Mouse (Mus musculus) ES-CJ7 (cell line): ENCODE measurements at regions not wholly inside any gene's neighbourhood (a gene's known extent, or its start where the extent isn't known, plus 50 kb on each side); places are given as distances from the start of the nearest gene placed in this dataset.

Source experiments
- DNase-seq: peaks from one replicate; pipeline ENCODE4 v3.0.0; 2011; ENCODE audit warnings: low read depth, low spot score

- peak; percentile 58 for DNase-seq
Observed at GRCm38 (mm10) chr10:9174997-9175396, 289.1 kb upstream of the Sash1 start.

DNA sequence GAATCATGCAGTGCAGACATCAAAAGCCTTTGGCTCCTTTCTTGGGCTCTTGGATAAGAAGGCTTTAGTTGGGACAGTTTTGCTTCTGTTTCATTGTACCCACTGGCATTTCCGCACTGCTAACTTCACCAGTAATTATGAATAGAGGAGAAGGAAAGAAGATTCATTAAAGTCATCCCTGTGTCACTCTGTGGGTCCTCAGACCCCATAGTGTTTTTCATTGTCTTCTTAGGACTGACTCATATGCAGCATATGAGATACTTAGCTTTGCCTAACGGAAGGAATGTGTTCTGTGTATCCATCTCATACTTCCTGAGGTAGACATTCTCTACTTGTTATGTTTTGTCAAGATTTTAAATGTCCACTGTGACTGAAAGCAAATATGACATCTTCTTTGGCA is 287.6 kb upstream of the Sash1 start:
- no peak for DNase-seq

- no peak for DNase-seq
Observed at GRCm38 (mm10) chr10:9168725-9169124, 282.9 kb upstream of the Sash1 start.

DNA sequence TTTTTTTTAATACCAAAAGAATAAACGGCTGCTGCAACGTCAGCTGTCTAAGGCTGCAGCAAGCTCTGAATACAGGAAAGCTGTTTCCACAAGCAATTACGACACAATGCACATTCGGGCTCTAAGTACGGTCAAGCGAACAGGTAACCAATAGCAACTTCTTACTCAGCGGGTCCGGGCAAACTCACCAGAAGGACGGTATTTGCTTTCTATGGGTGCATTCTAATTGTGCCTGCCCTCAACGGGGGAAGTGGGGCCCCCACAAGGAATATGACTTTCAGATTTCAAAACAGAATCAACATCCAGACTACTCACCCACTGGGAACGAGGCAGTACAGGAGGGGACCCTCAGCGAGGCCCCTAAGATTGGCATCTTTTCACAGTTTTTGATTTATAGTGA is 280.1 kb upstream of the Sash1 start:
- DNase-seq = no peak

DNA sequence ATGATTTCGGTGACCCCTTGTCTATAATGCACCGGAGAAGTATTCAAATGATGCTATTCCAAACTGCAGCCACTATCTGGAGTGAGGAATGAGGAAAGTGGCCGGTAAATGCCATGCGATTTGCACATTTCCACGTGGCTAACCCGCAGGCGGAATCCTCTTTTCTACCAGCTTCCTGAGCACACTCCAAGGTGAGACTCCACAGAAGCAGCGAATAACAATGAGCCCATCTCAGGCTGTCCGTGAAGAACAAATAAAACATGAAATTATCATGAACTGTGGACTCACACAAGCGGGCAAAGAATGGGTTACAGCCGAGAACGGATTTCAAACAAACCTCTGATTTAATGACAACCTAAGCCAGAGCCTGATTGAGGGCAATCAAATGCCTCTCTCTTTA is 279.7 kb upstream of the Sash1 start:
- no peak for DNase-seq

DNA sequence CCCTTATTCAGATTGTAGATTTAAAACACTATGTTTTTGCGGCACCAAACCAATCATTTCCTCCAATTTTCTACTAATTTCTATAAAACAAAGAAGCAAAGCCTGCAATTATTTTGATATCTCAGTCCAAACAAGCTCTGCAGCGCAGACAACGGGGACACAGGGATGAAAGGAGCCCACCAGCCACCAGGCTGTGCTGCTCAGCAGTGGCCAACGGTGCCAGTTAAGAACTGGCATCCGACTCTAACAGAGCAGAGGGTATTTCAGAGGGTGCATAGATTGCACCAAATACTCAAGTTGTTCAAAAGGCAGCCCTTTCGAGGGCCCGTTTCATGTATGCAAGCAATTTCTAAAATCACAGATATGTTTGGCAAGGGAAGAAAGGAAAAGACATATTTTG is 278.5 kb upstream of the Sash1 start:
- no peak for DNase-seq

DNA sequence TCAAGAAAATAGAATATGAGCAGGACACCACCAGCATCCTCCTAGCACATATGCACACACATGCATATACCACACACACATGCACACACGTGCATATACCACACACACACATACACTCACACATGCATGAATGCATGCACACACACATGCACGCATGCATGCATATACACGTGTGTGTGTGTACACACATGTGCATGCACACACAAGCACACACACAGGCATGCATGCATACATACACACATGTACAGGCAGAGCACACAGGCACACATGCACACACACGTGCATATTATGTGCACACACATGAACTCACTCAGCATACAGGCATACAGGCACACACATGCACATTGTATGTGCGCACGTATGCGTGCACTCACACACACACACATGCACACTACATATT is 275.7 kb upstream of the Sash1 start:
- DNase-seq = no peak

DNA sequence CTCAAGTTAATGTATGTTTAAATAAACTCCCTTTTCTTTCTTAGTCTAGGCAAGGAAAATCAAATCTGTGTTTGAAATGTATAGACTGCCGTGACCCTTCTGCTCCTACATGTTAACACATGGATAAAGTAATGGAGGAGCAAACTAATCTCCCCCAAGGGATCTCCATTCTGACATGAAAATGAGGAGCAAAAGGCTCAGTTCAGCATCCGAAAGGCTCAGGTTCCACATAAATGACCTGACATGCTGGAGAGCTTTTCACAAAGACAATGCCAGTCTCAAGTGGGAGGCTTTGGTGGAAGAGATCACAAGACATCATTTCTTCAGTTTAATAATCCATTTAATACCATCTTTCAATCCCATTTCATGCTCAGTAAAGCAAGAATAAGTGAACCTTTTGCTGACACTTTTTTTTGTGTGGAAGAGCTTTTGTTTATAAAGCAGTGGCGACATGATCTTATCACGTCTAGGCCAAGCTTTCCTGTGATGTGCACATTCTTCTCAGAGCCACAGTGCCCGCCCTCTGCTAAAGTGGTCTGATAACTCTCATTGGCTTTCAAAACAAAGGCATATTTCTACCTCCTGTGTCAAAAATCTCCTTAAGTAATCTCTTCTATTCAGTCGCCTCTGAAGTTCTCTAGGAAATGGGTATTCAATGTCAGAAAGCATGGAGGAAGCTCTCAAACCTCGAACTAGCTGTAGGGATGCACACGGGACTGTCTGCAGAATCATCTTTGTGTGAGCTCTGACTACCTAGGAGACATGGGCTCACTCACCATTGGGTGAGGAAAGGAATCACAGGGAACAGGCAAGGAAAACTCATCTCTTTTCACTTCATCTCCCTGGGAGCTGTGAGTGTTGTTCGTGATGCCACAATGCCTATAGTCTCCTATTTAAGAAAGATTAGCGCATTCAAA is 271.7 kb upstream of the Sash1 start:
- DNase-seq = no peak

DNA sequence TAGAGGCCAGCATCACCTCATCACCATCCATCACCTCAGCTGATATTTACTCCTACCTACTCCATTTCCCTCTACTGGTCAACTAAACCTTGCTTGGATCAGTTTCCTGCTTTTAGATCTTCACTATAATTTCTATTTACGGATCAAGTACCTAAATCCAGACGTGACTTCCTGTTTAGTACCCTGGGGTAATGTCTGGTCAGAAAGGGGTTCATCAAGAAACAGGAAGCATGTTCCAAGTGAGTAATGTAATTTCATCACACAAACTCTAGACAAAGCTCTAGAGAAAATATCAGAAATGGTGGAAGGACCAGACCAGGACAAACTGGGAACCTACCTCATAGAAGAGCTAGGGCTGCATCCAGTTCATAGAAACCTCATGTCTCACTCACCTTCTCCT is 250.2 kb upstream of the Sash1 start:
- DNase-seq = no peak

GRCm38 (mm10) chr10:9134293-9135021 is 248.6 kb upstream of the Sash1 start:
- DNase-seq = no peak

DNA sequence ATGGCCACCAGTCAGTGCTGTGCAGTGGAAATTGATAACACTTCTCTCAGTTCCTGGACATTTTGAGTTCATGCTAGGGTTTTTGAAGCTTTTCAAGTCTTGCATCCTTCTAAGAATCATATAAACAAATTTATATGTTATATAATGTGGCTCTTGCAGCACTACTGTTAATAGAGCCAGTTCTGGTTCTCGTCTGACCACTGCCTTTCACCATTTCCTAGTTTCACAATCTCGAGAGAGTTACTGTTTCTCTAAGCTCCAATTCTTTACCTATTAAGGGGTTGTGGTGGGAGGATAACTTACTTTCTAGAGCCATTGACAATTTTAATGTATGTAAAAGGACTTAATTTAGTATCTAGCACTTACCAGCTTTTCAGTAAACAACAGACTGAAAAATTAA is 244.2 kb upstream of the Sash1 start:
- DNase-seq = no peak

DNA sequence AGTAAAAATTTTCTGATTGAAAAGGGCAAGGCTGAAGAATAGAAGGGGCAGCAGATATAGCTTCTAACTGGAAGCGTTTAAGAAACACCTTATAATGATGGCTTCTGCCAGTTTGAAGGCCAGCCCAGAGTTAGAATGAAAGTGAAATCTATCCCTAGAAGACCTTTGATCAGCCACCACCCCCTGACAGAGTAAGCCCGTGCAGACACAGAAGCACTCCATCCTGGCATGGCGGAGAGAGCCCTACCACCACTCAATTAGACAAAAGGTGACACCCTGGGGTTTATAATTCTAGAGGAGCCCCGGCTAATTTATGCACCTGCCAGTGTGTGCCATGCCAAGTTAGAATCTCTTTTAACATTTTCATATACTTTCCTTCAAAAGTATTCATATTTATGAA is 233.4 kb upstream of the Sash1 start:
- no peak for DNase-seq

DNA sequence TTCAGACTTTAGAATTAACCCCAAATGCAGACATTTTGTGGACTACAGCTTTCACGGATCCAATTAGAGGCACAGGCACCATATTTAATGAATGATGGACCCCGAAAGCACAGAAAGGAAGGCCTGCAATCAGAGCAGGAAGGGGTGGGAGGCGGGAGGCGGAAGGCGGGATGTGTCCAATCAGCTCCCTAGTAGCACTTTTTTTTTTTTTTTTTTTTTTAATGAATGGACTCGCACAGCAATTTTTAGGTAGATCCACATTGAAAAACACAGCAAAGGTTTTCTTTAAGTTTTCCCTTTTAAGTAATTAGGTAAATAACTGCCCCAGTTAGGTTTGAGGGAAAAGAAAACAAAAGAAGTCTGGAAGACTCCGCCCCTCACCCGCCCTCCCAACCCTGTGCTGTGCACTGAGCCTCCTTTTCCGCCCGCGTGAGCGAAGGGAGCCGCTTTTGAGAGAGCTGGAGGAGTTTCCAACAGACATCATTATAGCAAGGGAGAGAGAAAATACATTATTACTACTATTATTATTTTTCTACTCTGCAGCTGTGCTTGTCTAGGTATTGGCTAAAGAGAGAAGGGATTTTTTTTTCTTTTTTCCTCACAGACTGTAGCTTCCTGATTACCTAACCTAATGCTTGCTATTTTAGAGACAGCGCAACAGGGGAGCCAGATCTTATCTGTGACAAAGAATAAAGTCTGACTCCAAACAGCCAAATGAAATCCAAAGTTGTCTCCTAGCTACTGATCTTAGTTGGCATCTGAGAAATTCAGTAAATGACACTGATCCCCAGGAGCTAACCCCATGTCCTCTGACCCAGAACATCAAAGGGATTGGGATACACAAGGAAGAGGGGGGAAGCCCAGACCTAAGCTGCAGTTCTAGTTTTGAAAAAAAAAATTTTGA is 232.0 kb upstream of the Sash1 start:
- DNase-seq = peak; percentile 8

GRCm38 (mm10) chr10:9117134-9117533 is 231.3 kb upstream of the Sash1 start:
- no peak for DNase-seq

- no peak for DNase-seq
Observed at GRCm38 (mm10) chr10:9113706-9114105, 227.8 kb upstream of the Sash1 start.

GRCm38 (mm10) chr10:9111051-9111450 is 225.2 kb upstream of the Sash1 start:
- DNase-seq = no peak

- no peak for DNase-seq
Observed at GRCm38 (mm10) chr10:9096207-9096606, 210.3 kb upstream of the Sash1 start.

GRCm38 (mm10) chr10:9095163-9095562 is 209.3 kb upstream of the Sash1 start:
- DNase-seq = no peak

GRCm38 (mm10) chr10:9092237-9092885 is 206.5 kb upstream of the Sash1 start:
- DNase-seq = no peak

DNA sequence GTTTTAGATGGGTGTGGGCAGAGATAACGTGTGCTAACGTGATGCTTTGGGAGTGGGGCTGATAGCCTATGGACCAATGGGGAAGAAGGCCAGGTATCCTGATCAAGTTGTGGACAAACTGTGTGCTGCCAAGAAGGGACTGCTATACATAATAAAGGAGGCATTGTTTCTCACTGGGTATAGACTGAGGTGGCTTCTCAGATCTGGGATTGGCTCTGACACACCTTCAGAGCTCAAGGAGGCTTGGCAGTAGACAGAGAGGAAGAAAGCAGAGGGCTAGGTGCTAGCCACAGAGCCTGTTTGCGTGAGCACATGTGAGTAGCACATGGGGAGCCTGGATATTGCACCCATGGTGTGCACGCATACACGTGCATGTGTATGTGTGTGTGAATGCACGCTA is 205.1 kb upstream of the Sash1 start:
- peak; percentile 44 for DNase-seq

DNA sequence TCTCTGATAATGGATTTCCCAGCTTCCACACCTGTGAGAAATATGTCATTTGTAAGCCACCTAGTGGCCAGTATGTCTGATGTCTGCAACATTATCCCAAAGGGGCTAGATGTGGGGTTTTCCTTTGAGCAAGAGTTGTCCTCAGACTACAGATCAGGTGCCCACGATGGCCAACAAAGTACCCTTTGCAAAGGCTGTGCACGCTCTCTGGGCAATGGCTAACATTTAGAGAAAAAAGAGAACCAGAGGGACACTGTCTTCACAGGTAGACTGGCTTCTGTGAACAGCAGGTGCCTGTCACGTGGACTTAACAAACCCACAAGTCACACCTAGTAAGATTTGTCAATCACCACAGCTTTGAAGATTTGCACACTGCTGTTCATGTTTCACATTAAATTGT is 202.0 kb upstream of the Sash1 start:
- DNase-seq = no peak
